Mouse (Mus musculus): Measurements from ENCODE around the gene Btbd11.

Gene Btbd11

DNA sequence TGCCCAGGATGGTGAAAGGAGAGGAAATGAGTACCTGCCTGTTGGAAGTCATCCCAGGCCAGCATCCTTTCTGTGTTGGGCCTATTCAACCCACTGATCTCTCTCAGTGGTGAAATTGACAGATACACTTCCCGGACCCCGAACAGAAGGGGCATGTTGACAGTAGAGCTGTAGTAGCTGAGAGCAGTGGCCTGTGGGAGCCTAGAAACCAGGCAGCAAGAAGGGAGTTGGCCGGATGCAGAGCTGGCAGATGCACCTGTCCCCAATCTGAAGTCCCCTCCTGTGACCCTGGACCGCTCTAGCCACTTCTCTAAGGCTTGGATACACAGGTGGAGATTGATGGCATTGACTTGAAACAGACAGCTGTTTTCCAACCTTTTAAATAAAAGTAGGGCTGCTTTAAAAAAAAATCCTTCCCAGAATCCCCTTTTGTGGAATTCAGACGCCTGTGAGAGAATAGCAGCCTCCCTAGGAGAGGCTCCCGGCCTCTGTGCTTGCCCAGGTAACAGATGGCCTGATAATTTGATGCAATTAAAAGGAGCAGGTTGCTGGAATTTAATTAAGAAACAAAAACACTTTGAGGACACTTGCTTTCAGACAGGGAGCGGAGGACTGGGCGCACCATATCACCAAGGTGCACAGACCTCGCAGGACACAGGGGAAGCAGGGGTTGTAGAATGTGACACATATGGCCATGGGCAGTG, 89.2 kb downstream of the Btbd11 start:
- no peak for DNase-seq (ENCODE audit: low spot score in 2 of 2)

- DNase-seq (ENCODE audit: low spot score in 2 of 2): no peak
Observed at GRCm38 (mm10) chr10:85479959-85480625, 93.5 kb downstream of the Btbd11 start.

- no peak for DNase-seq (ENCODE audit: low spot score in 2 of 2)
Observed at GRCm38 (mm10) chr10:85481106-85481505, 94.5 kb downstream of the Btbd11 start.

GRCm38 (mm10) chr10:85482064-85482473, 95.5 kb downstream of the Btbd11 start:
- no peak for DNase-seq (ENCODE audit: low spot score in 2 of 2)

DNA sequence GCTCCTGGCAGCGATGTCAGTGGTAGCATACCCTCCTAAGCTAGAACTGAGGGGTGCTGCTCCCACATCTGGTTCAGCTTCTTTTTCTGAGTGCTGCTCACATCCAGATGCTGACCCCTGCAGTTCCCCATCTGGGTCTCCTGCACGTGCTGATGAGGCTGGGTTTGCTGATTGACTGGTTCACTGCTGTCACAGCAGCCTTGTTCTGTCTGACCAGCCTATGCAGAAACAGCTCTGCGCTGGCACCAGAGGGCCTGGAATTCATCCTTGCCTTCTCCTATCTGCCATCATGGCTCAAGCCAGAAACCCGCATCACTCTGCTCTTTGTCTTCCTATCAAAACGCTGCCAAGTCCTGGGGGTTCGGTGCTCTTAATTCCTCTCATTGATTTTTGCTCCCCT, 95.9 kb downstream of the Btbd11 start:
- no peak for DNase-seq (ENCODE audit: low spot score in 2 of 2)

- DNase-seq (ENCODE audit: low spot score in 2 of 2): no peak
Observed at GRCm38 (mm10) chr10:85486456-85486855, 99.8 kb downstream of the Btbd11 start.

DNA sequence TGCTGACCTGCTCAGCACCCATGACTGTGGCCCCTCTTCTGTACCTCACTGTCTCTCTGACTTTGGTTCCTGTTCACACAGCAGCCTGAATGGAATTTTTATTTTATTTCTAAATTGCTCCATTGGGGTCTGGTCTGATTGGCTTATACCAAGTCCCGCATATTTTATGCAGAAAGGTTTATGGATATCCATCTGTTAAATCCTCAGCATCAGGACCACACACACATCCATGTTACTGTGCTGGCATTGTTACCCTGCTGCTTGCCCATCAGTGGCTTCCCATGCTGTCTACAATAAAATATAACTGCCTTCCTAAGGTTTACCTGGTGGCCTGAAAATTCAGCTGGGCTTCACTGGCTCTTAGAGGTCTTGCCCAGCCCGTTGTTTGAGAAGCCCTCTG, 106.0 kb downstream of the Btbd11 start:
- DNase-seq (ENCODE audit: low spot score in 2 of 2): no peak

GRCm38 (mm10) chr10:85496358-85496757, 109.7 kb downstream of the Btbd11 start:
- no peak for DNase-seq (ENCODE audit: low spot score in 2 of 2)

DNA sequence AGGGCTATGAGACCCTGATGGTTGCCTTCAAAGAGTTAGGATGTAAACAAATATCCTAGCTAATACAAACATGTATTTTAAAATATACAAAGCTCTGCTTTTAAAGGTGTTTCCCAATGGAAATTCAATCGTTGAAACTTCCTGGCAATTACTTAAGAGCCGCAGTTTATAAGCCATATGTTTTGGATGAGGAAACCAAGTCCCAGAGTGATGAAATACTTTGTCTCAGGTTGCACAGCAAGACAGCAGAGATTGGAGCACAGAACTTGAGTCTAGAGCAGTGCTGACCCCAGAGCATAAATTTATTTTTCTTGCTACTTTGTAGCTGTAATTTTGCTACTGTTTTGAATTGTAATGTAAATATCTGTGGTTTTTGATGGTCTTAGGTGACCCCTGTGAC, 110.4 kb downstream of the Btbd11 start:
- no peak for DNase-seq (ENCODE audit: low spot score in 2 of 2)

GRCm38 (mm10) chr10:85497931-85498330, 111.3 kb downstream of the Btbd11 start:
- DNase-seq (ENCODE audit: low spot score in 2 of 2): no peak

- no peak for DNase-seq (ENCODE audit: low spot score in 2 of 2)
Observed at GRCm38 (mm10) chr10:85500573-85501155, 114.0 kb downstream of the Btbd11 start.

GRCm38 (mm10) chr10:85501966-85502566, 115.5 kb downstream of the Btbd11 start:
- no peak for DNase-seq (ENCODE audit: low spot score in 2 of 2)

GRCm38 (mm10) chr10:85502656-85503055, 116.0 kb downstream of the Btbd11 start:
- no peak for DNase-seq (ENCODE audit: low spot score in 2 of 2)

- no peak for DNase-seq (ENCODE audit: low spot score in 2 of 2)
Observed at GRCm38 (mm10) chr10:85503453-85503852, 116.8 kb downstream of the Btbd11 start.

- no peak for DNase-seq (ENCODE audit: low spot score in 2 of 2)
Observed at GRCm38 (mm10) chr10:85507270-85508050, 120.8 kb downstream of the Btbd11 start.

DNA sequence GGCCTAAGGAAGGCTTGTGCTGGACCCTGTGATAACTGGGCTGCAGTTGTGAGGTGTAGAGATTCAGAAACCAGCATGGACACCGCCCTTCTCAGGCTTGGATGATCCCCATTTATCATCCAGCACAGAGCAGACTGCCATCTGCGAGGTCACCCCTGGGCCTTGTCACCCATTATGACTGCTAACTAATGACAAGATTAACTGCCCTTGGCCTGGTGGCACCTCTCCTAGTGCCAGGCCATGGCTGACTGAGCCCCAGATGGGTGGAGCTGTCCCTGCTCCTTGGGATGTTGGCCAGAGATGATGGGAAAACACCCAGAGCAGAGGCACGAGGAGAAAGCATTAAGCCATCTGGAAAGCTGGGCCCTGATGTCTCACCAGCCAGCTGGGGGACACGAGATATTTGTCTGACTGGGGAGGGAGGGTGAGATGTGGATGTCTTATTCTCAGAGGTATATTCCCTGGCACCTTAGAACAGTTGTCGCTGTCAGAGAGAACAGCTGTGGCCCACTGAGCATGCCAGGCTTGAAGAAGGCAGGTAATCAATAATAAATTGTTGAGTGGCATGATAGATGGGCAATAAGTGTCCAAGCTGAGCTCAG, 121.7 kb downstream of the Btbd11 start:
- DNase-seq (ENCODE audit: low spot score in 2 of 2): peak in 1 of 2 experiments; percentile 26

DNA sequence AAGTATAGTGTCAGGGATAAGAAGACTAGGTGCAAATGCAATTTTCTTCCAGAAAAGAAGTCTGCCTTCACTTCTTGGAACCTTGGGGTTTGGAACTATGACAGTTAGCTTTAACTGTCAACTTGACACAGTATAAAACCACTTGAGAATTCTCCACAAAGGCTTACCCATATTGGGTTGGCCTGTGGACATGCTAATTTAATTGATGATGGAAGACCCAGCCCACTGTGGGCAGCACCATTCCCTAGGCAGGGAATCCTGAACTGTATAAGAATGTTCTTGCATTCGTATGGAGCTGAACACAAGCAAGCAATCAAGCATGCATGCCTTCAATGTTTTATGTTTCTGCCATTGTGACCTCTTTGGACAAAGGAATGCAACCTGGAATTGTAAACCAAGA, 122.4 kb downstream of the Btbd11 start:
- no peak for DNase-seq (ENCODE audit: low spot score in 2 of 2)

- no peak for DNase-seq (ENCODE audit: low spot score in 2 of 2)
Observed at GRCm38 (mm10) chr10:85510329-85510728, 123.7 kb downstream of the Btbd11 start.

GRCm38 (mm10) chr10:85512808-85513207, 126.2 kb downstream of the Btbd11 start:
- DNase-seq (ENCODE audit: low spot score in 2 of 2): no peak

- DNase-seq (ENCODE audit: low spot score in 2 of 2): peak in 1 of 2 experiments; percentile 47
Observed at GRCm38 (mm10) chr10:85517223-85518110, 130.9 kb downstream of the Btbd11 start.

DNA sequence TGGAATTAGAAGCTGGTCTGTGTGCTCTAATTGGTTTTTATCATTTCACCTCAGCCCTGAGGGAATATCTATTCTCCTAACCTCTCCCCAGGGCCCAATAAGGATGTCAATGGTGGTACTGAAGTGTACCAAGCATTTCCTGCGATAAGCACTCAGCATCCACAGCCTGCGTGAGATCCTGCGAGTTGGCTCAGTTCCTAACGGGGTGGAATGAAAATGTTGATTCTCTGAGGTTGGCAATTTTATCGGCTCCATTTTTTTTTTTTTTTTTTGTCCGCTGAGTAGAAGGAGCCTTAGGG, 131.4 kb downstream of the Btbd11 start:
- DNase-seq (ENCODE audit: low spot score in 2 of 2): no peak
